Mouse (Mus musculus) liver, embryonic 12.5 days (tissue): ENCODE measurements around the gene Atp6v1d. TPM values are rescaled to one million over a fixed set of nuclear protein-coding genes. Genes with fewer than 3 reads are reported as not detected.

Experiments
- polyA plus RNA-seq: library from polyadenylated mRNA; unstranded; fragments of >200 nt; fragmentation: Nextera tagmentation; extraction: Ambion mirVana; gene quantifications from 2 replicates; pipeline ENCODE4 v1.2.1, GENCODE M21; 2016

Gene Atp6v1d
- polyA plus RNA-seq, 1 experiment from 2014 or later = 37.2 TPM

Other genes starting within 250 kb of the Atp6v1d start
- gene Fam71d, start 170.1 kb downstream of the Atp6v1d start, polyA plus RNA-seq = 0.17 TPM in 1 of 2 replicates, not detected in the other
- gene Mpp5, start 112.7 kb downstream of the Atp6v1d start, polyA plus RNA-seq = 13.2 and 13.8 TPM in 2 replicates
- 266 and 283 TPM in 2 replicates for gene Eif2s1, start 181 bp upstream of the Atp6v1d start, polyA plus RNA-seq
- 53.6 and 55.0 TPM in 2 replicates for gene Plek2, start 45.3 kb upstream of the Atp6v1d start, polyA plus RNA-seq
- gene Tmem229b, start 146.0 kb upstream of the Atp6v1d start, polyA plus RNA-seq = 3.7 and 3.8 TPM in 2 replicates
- 0.42 and 0.48 TPM in 2 replicates for gene Plekhh1, start 167.5 kb upstream of the Atp6v1d start, polyA plus RNA-seq
- 10.5 and 10.7 TPM in 2 replicates for gene Pigh, start 228.0 kb upstream of the Atp6v1d start, polyA plus RNA-seq